Mouse (Mus musculus): ENCODE results near the gene Hnrnpk. TPM values are rescaled to one million over a fixed set of nuclear protein-coding genes. Genes with fewer than 3 reads are reported as not detected.
"Not testable (repeated sequence)": the region's sequence is repeated elsewhere in the genome, so short reads cannot be mapped to it uniquely, and the experiment has no call there.

Gene Hnrnpk
- polyA plus RNA-seq, 1 experiment from 2014 or later: 1,360 TPM

DNA sequence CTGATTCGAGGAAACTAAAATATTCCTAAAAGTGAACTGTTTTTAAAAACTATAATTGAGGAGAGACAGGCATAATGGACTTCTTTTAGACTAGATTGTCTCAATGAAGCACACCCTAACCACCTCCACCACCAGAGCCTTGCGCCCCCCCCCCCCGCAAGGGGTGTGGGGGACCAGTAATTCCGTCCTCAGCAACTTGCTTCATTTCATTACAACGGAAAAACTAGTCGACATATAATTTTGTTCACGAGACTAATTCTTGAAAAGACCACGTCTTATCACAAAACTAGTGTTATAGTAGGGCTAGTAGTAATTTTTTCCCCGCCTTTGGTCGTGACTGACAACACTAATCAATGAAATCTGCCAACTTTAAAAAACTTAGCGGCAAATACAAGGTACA, 2.6 kb downstream of the Hnrnpk start:
- peak overlapping the region; percentile 96 for H3K4me3 ChIP-seq (replicated peaks; ENCODE audit: low read length)
- no peaks in the 10 kb centered on the region for H3K27me3 ChIP-seq (ENCODE audit: control insufficient read depth, insufficient read depth, low read length)
- under 1% methylated on average over 11 of the region's 11 CpGs for WGBS
- H3K4me2 ChIP-seq (ENCODE audit: low read depth, low read length): peak overlapping the region; percentile 88
- ATAC-seq (ENCODE audit: insufficient read depth, low FRiP score): no peak
- no peaks in the 10 kb centered on the region for H3K9me3 ChIP-seq (replicated peaks; ENCODE audit: control insufficient read depth, low read length)
- H3K36me3 ChIP-seq (ENCODE audit: control insufficient read depth, insufficient read depth, low read length): peaks cover 7% of the 10 kb centered on the region; the same call in 1 of the 2 replicates
- H3K4me1 ChIP-seq (ENCODE audit: control insufficient read depth, insufficient read depth, low read length): no peaks in the 10 kb centered on the region
- peak overlapping the region; percentile 96 for H3K9ac ChIP-seq (ENCODE audit: low read length)
- no peak overlapping the region; the same call in 1 of the 2 replicates for H3K27ac ChIP-seq (ENCODE audit: low read length)

DNA sequence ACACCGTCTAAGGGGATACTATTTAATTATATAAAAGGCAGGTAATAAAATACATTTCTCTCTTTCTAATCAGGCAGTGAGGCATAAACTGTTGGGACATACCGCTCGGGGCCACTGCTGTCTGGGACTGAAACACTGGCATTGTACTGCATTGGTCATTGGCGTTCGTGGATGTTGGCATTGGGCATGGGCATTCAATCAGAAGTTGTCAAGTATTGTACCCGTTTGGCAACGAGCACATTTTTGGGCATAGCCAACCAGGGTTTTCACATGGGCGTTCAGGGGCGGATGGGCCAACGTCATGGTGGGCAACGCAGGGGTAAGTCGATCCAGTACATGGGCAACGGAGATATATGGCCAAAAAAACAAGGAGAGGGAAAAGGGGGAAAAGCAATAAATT, 5.5 kb downstream of the Hnrnpk start:
- Histone ChIP-seq H3K4me3 (replicated peaks; ENCODE audit: low read length) (no peak overlapping the region), H3K27ac (ENCODE audit: low read length) (no peak overlapping the region), H3K9ac (ENCODE audit: low read length) (no peak overlapping the region), H3K4me2 (ENCODE audit: low read depth, low read length) (no peak overlapping the region), H3K27me3 (ENCODE audit: control insufficient read depth, insufficient read depth, low read length) (no peaks in the 10 kb centered on the region), H3K9me3 (replicated peaks; ENCODE audit: control insufficient read depth, low read length) (no peaks in the 10 kb centered on the region), H3K4me1 (ENCODE audit: control insufficient read depth, insufficient read depth, low read length) (no peaks in the 10 kb centered on the region), H3K36me3 (ENCODE audit: control insufficient read depth, insufficient read depth, low read length) (peaks cover 20% of the 10 kb centered on the region)
- 83% methylated on average over 13 of the region's 13 CpGs for WGBS
- ATAC-seq (ENCODE audit: insufficient read depth, low FRiP score): no peak

DNA sequence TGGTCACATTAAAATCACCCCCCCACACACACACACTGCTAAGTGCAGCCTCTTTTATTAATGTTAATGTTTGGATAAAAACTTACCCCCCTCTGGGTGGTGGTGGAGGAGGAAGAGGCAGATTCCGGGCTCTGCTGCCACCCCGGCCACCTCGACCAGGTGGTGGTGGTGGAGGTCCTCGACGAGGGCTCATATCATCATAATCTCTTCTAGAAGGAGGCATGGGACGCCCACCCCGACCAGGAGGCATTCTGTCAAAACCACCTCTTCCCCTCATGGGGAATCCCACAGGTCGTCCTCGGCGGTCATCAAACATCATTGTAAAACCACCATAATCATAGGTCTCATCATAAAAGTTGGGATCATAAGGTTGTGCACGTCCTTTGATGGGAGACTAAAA, 8.8 kb downstream of the Hnrnpk start:
- not testable (repeated sequence) for H3K4me2 ChIP-seq (ENCODE audit: low read depth, low read length); H3K9me3 ChIP-seq (replicated peaks; ENCODE audit: control insufficient read depth, low read length); H3K27me3 ChIP-seq (ENCODE audit: control insufficient read depth, insufficient read depth, low read length); H3K27ac ChIP-seq (ENCODE audit: low read length); H3K4me3 ChIP-seq (replicated peaks; ENCODE audit: low read length); ATAC-seq (ENCODE audit: insufficient read depth, low FRiP score); H3K4me1 ChIP-seq (ENCODE audit: control insufficient read depth, insufficient read depth, low read length); H3K9ac ChIP-seq (ENCODE audit: low read length)
- H3K36me3 ChIP-seq (ENCODE audit: control insufficient read depth, insufficient read depth, low read length): peaks cover 31% of the 10 kb centered on the region
- WGBS: 83% methylated on average over 11 of the region's 11 CpGs

DNA sequence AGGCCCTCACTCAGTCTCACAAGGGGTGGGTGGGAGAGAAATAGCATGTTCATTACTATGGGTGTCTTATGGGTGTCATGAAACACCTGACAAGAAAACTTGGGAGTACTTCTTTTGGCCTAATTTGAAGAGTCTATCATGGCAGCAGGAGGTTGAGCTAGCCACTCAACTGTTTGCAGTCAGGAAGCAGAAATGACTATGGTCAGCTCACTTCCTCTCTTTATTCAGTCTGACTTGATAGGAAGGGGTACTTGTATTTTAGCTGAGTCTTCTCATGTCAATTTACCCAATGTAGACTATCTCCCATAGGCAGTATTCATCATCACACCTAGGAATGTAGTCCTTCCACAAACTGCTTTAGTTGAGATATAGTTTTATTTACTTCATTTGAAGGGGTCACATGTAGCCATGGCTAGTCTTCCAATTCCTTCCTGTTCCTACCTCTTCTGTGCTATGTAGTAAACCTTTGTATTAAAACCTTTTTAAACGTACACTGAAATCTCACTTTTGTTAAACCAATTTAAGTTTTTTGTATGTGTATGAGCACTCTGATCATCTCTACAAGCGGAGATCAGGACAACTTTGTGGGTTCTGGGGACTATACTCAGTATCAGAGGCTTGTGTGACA, 13.7 kb downstream of the Hnrnpk start:
- Histone ChIP-seq H3K4me1 (ENCODE audit: control insufficient read depth, insufficient read depth, low read length) (no peaks in the 10 kb centered on the region), H3K4me3 (replicated peaks; ENCODE audit: low read length) (no peak overlapping the region), H3K9me3 (replicated peaks; ENCODE audit: control insufficient read depth, low read length) (no peaks in the 10 kb centered on the region), H3K9ac (ENCODE audit: low read length) (no peak overlapping the region), H3K27ac (ENCODE audit: low read length) (no peak overlapping the region), H3K4me2 (ENCODE audit: low read depth, low read length) (no peak overlapping the region), H3K27me3 (ENCODE audit: control insufficient read depth, insufficient read depth, low read length) (no peaks in the 10 kb centered on the region), H3K36me3 (ENCODE audit: control insufficient read depth, insufficient read depth, low read length) (peaks cover 18% of the 10 kb centered on the region)
- 74% methylated on average over 2 of the region's 2 CpGs for whole genome bisulfite sequencing
- ATAC-seq (ENCODE audit: insufficient read depth, low FRiP score): no peak

DNA sequence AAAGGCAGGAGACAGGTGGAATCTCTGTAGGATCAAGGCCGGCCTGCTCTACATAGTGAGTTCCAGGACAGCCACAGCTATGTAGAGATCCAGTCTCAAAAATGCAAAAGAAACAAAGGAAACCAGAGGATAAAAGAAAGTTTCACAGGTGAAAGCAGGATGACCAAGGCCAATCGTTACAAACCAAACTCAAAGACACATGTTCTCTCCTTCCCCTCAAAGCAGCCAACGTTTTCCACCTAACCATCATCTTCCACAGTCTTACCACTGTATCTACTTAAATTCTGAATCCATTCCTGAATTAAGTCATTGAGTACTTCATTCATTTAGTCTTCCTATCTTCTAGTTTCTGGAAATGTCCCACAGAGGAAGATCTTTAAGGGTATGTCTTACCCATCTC, 14.8 kb downstream of the Hnrnpk start:
- H3K4me3 ChIP-seq (replicated peaks; ENCODE audit: low read length): no peak overlapping the region
- H3K4me2 ChIP-seq (ENCODE audit: low read depth, low read length): no peak overlapping the region
- H3K9me3 ChIP-seq (replicated peaks; ENCODE audit: control insufficient read depth, low read length): no peaks in the 10 kb centered on the region
- no peak for ATAC-seq (ENCODE audit: insufficient read depth, low FRiP score)
- H3K4me1 ChIP-seq (ENCODE audit: control insufficient read depth, insufficient read depth, low read length): peaks cover 5% of the 10 kb centered on the region
- no peak overlapping the region for H3K27ac ChIP-seq (ENCODE audit: low read length)
- H3K36me3 ChIP-seq (ENCODE audit: control insufficient read depth, insufficient read depth, low read length): peaks cover 14% of the 10 kb centered on the region
- no peak overlapping the region for H3K9ac ChIP-seq (ENCODE audit: low read length)
- H3K27me3 ChIP-seq (ENCODE audit: control insufficient read depth, insufficient read depth, low read length): no peaks in the 10 kb centered on the region
- 52% methylated on average over 3 of the region's 3 CpGs for WGBS

DNA sequence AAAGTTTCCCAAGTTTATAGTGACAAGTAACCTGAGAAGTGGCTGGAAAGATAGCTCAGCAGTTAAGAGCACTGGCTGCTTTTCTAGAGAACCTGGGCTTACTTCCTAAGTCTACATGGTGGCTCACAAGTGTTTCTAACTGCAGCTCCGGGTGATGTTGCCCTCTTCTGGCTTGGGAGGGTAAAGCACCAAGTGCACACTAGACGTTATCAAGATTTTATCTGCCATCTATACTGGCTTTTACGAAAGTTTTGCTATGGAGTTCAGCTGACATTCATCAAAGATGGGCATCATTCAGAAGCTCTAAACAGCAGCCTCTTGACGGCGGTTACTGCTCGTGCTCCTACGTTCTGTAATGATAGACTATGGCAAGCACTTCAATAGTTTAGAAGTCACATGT, 15.2 kb downstream of the Hnrnpk start:
- Histone ChIP-seq H3K27me3 (ENCODE audit: control insufficient read depth, insufficient read depth, low read length) (no peaks in the 10 kb centered on the region), H3K4me2 (ENCODE audit: low read depth, low read length) (no peak overlapping the region), H3K9ac (ENCODE audit: low read length) (no peak overlapping the region), H3K9me3 (replicated peaks; ENCODE audit: control insufficient read depth, low read length) (no peaks in the 10 kb centered on the region), H3K4me1 (ENCODE audit: control insufficient read depth, insufficient read depth, low read length) (peaks cover 5% of the 10 kb centered on the region), H3K27ac (ENCODE audit: low read length) (no peak overlapping the region), H3K36me3 (ENCODE audit: control insufficient read depth, insufficient read depth, low read length) (peaks cover 12% of the 10 kb centered on the region), H3K4me3 (replicated peaks; ENCODE audit: low read length) (no peak overlapping the region)
- 6% methylated on average over 7 of the region's 7 CpGs for WGBS
- 0 out of 2 replicates have a peak, but pooled peaks have one; percentile 44 for ATAC-seq (ENCODE audit: insufficient read depth, low FRiP score)

DNA sequence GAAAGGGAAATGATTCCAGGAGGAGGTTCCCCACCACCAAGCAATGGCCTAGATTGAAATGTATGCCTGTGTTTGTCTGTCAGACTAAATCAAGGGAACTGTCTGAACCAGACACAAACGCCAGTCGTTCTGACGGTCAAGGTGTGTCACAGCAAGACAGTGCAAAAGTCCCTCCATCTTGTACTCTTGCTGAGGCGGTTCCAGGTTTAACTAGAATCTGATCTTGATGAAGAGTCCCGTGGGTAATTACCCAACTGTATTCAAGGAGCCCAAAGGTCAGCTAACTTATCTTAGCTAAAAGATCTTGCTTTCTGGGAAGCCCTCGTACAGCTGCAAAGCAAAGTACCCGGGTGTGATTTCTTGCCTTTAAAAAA, 17.6 kb downstream of the Hnrnpk start:
- Histone ChIP-seq H3K9me3 (replicated peaks; ENCODE audit: control insufficient read depth, low read length) (peaks cover 14% of the 10 kb centered on the region), H3K4me1 (ENCODE audit: control insufficient read depth, insufficient read depth, low read length) (peaks cover 5% of the 10 kb centered on the region), H3K36me3 (ENCODE audit: control insufficient read depth, insufficient read depth, low read length) (peaks cover 24% of the 10 kb centered on the region), H3K27me3 (ENCODE audit: control insufficient read depth, insufficient read depth, low read length) (no peaks in the 10 kb centered on the region), H3K9ac (ENCODE audit: low read length) (peak overlapping the region; percentile 91), H3K27ac (ENCODE audit: low read length) (peak overlapping the region; percentile 35; the same call in 1 of the 2 replicates), H3K4me3 (replicated peaks; ENCODE audit: low read length) (peak overlapping the region; percentile 79), H3K4me2 (ENCODE audit: low read depth, low read length) (peak overlapping the region; percentile 93)
- 69% methylated on average over 7 of the region's 7 CpGs for WGBS
- peak; percentile 9; the same call in 1 of the 2 replicates for ATAC-seq (ENCODE audit: insufficient read depth, low FRiP score)

DNA sequence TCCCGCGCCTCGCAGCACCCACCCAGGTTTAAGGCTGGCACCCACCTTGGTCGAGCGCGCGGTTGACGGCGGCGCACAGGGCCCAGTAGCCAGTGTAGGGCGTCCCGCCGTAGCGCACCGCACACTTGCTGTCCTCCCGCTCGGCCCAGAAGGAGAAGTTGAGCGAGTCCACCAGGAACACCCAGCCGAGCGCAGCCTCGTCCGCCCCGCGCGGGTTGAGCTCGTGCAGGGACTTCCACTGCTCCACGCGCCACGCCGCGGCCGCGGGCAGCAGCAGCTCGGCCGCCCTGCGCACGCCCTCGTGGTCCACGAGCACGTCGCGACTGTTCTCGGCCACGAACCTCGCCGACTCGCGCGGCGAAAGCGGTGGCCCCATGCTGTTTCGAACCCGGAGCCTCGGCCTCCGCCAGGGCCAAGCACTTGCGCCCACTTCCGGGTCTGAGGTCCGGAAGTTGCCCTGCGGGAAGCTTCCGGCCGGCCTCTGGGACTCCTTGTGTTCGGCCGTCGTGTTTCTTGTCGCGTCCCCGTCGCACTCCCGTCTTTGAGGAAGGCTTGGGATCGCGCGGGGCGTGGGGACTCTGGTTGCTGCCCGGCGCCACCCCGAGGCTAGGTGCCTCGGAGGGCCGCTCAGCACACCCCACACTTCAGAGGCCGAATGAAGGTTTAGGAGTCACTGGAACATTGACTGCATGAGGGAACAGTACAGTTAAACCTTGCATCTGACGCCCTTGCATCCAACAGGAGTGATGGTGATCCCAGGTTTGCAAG, 18.2 kb downstream of the Hnrnpk start, which contains the start of gene 2210016F16Rik:
Gene 2210016F16Rik (minus strand): TSS at position 447 of the 768 bp plus-strand sequence.
- H3K27ac ChIP-seq (ENCODE audit: low read length): peak within 1 kb of the TSS; percentile 35
- whole genome bisulfite sequencing: 2% methylated on average over 80 of the region's 80 CpGs
- peak; percentile 82 for ATAC-seq (ENCODE audit: insufficient read depth, low FRiP score)
- H3K4me3 ChIP-seq (replicated peaks; ENCODE audit: low read length): peak within 1 kb of the TSS; percentile 79
- no peaks in the 10 kb centered on the region for H3K27me3 ChIP-seq (ENCODE audit: control insufficient read depth, insufficient read depth, low read length)
- H3K4me1 ChIP-seq (ENCODE audit: control insufficient read depth, insufficient read depth, low read length): peaks cover 5% of the 10 kb centered on the region
- peak within 1 kb of the TSS; percentile 93 for H3K4me2 ChIP-seq (ENCODE audit: low read depth, low read length)
- H3K9ac ChIP-seq (ENCODE audit: low read length): peak within 1 kb of the TSS; percentile 91
- H3K9me3 ChIP-seq (replicated peaks; ENCODE audit: control insufficient read depth, low read length): peaks cover 19% of the 10 kb centered on the region
- peaks cover 24% of the 10 kb centered on the region for H3K36me3 ChIP-seq (ENCODE audit: control insufficient read depth, insufficient read depth, low read length)

DNA sequence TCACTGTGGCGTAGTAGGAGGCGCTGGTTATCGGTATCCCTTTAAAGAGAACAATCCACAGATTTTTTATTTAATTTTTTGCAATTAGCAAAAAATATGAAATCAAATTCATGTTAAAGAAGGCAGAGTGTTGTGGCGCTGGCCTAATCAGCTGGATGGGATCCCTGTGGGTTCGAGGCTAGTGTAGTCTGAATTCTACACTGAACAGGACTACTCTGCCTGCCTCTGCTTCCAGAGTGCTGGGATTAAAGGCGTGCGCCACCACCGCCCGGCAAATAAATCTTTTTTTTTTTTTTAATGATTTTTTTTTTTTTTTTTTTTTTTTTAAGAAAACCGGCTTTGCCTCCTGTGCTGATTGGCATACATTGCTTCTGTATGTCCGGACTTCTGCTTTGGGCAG, 18.8 kb downstream of the Hnrnpk start:
- H3K27me3 ChIP-seq (ENCODE audit: control insufficient read depth, insufficient read depth, low read length): no peaks in the 10 kb centered on the region
- peak; percentile 39; the same call in 1 of the 2 replicates for ATAC-seq (ENCODE audit: insufficient read depth, low FRiP score)
- 42% methylated on average over 11 of the region's 11 CpGs for WGBS
- H3K9ac ChIP-seq (ENCODE audit: low read length): peak overlapping the region; percentile 91
- peaks cover 19% of the 10 kb centered on the region for H3K9me3 ChIP-seq (replicated peaks; ENCODE audit: control insufficient read depth, low read length)
- peak overlapping the region; percentile 79 for H3K4me3 ChIP-seq (replicated peaks; ENCODE audit: low read length)
- peaks cover 24% of the 10 kb centered on the region for H3K36me3 ChIP-seq (ENCODE audit: control insufficient read depth, insufficient read depth, low read length)
- peak overlapping the region; percentile 93 for H3K4me2 ChIP-seq (ENCODE audit: low read depth, low read length)
- peaks cover 5% of the 10 kb centered on the region for H3K4me1 ChIP-seq (ENCODE audit: control insufficient read depth, insufficient read depth, low read length)
- peak overlapping the region; percentile 35; the same call in 1 of the 2 replicates for H3K27ac ChIP-seq (ENCODE audit: low read length)

All from stomach, embryonic 16.5 days (tissue).